Mouse (Mus musculus): ENCODE measurements around the gene Has1.
A peak's percentile ranks its signal among the peaks of the same experiment; 100 is the strongest.

GRCm38 (mm10) chr17:17896039-17896438, 41.0 kb upstream of the Has1 start:
- TF ChIP-seq MAZ (IDR thresholded peaks at IDR 0.05; ENCODE audit: low read depth, low read length) (no peak), POLR2A (IDR thresholded peaks at IDR 0.05; ENCODE audit: low read depth, low read length) (no peak), CTCF (conservative IDR thresholded peaks at IDR 0.05 in 1 of 2, IDR thresholded peaks at IDR 0.05 in 1 of 2; ENCODE audit: low read depth in 2 of 2, low read length in 2 of 2) (peak; percentile 67 to 86), CHD2 (IDR thresholded peaks at IDR 0.05; ENCODE audit: low read length) (no peak), ZNF384 (IDR thresholded peaks at IDR 0.05; ENCODE audit: low read depth, low read length) (no peak), MAX (IDR thresholded peaks at IDR 0.05; ENCODE audit: low read length) (no peak), E2F4 (IDR thresholded peaks at IDR 0.05; ENCODE audit: insufficient replicate concordance, low read depth, low read length) (no peak), GABPA (IDR thresholded peaks at IDR 0.05; ENCODE audit: insufficient replicate concordance, low read depth, low read length) (no peak), MYC (IDR thresholded peaks at IDR 0.05; ENCODE audit: low read depth, low read length) (no peak), ETS1 (conservative IDR thresholded peaks at IDR 0.05; ENCODE audit: low read depth, low read length) (no peak), SMC3 (IDR thresholded peaks at IDR 0.05; ENCODE audit: low read depth, low read length) (peak; percentile 81), RAD21 (IDR thresholded peaks at IDR 0.05; ENCODE audit: low read depth, low read length) (peak; percentile 79)

Measured in CH12.LX (cell line).